Mouse (Mus musculus) intestine, embryonic 16.5 days (tissue): ENCODE data around the gene Cdh24. TPM values are rescaled to one million over a fixed set of nuclear protein-coding genes. Genes with fewer than 3 reads are reported as not detected.

Source experiments
- ATAC-seq: fragments of 200-750 bp; cut with Nextera tagmentation; 2 replicates; pipeline ENCODE4 v1.8.0; 2017; ENCODE audit warnings: moderate TSS enrichment, moderate library complexity
- H3K27ac ChIP-seq: fragments of 300-500 bp; sonication (generic); 2 replicates; pipeline ENCODE4 v1.5.1; 2014; ENCODE audit warnings: mild to moderate bottlenecking, low read length
- H3K27me3 ChIP-seq: fragments of 300-500 bp; sonication (generic); replicated peaks from 2 replicates; pipeline ENCODE4 v1.6.1; 2014; ENCODE audit warnings: low read length, control low read depth, mixed read lengths; ENCODE audit not compliant: control insufficient read depth, insufficient read depth
- H3K36me3 ChIP-seq: fragments of 300-500 bp; sonication (generic); 2 replicates; pipeline ENCODE4 v1.6.1; 2014; ENCODE audit warnings: low read length, control low read depth; ENCODE audit not compliant: control insufficient read depth, insufficient read depth
- H3K4me1 ChIP-seq: fragments of 300-500 bp; sonication (generic); 2 replicates; pipeline ENCODE4 v1.6.1; 2014; ENCODE audit warnings: low read length, control low read depth, mixed read lengths; ENCODE audit not compliant: control insufficient read depth, insufficient read depth
- H3K4me2 ChIP-seq: fragments of 300-500 bp; sonication (generic); 2 replicates; pipeline ENCODE4 v1.6.1; 2014; ENCODE audit warnings: low read depth, low read length, control low read depth
- H3K4me3 ChIP-seq: fragments of 300-500 bp; sonication (generic); 2 replicates; pipeline ENCODE4 v1.5.1; 2014; ENCODE audit warnings: mild to moderate bottlenecking, low read length
- H3K9ac ChIP-seq: fragments of 300-500 bp; sonication (generic); 2 replicates; pipeline ENCODE4 v1.6.1; 2014; ENCODE audit warnings: low read depth, low read length
- H3K9me3 ChIP-seq: fragments of 300-500 bp; sonication (generic); 2 replicates; pipeline ENCODE4 v1.6.1; 2016; ENCODE audit warnings: low read length, control low read depth; ENCODE audit not compliant: control insufficient read depth
- WGBS: fragments of 180-500 bp; shearing (Covaris S2); extraction: QIAGEN DNeasy Blood & Tissue Kit; methylation state at CpG from one replicate; pipeline ENCODE4 v1.1.7; 2014; 5-methylcytosine and 5-hydroxymethylcytosine counted together
- polyA plus RNA-seq: library from polyadenylated mRNA; unstranded; fragments of >200 nt; fragmentation: Nextera tagmentation; extraction: Ambion mirVana; gene quantifications from 2 replicates; pipeline ENCODE4 v1.2.1, GENCODE M21; 2015

Gene Cdh24
- polyA plus RNA-seq, 1 experiment from 2014 or later: 1.7 TPM

DNA sequence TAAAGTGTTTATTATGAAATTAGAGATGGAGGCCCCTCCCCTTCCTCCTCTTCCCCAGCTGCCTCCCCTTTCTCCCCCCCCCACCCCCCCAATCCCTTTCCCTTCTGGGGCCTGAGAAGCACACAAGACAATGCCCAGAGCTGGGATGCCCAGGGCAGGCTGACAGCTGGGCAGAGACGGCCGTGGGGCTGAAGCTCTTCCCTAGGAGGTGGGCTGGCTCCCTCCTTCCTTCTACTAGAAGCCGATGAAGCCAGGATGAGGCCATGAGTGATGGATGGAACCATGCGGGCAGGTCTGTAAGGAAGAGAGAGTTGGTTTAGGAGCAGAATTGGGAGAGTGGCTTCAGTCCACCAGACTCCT is 9.9 kb downstream of the Cdh24 start:
- Histone ChIP-seq H3K27me3 (no peaks in the 10 kb centered on the region), H3K4me3 (no peak overlapping the region), H3K27ac (no peak overlapping the region), H3K4me2 (no peak overlapping the region), H3K36me3 (0 out of 2 replicates have a peak, but pooled peaks cover 3% of the 10 kb centered on the region), H3K9me3 (no peaks in the 10 kb centered on the region), H3K9ac (no peak overlapping the region), H3K4me1 (no peaks in the 10 kb centered on the region)
- WGBS: 62% methylated on average over 4 of the region's 4 CpGs
- ATAC-seq: no peak

DNA sequence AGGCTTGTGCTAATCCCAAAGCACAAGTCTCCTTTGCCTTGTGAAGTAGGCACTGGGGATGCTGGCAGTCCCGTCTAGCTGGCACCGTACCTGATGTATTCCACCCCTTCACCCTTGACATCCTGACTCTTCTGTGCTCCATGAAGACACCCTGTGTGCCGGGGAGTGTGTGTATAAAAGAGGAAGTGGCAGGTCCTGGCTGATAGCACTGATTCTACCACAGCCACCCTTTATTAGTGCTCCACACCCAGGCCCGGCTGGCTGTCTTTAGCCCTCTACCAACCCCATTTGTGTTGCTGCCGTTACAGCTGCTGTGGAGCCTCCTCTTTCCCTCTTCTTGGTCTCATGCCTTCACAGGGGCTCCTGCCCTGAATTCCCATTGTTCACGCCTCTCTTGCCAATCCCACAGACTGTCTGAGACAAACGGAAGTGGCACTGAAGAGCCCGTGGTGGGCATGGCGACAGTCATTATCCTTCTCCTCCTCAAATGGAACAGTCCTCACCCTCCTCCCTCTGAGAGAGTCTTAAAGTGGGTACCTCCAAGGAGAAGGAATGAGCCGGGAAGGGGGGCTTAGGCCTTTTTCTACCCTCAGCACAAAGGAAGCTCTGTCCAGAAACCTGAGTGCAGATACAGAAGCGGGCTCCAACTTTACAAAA is 10.5 kb downstream of the Cdh24 start:
- H3K4me3 ChIP-seq: no peak overlapping the region
- no peak overlapping the region for H3K27ac ChIP-seq
- H3K9me3 ChIP-seq: no peaks in the 10 kb centered on the region
- no peak overlapping the region for H3K4me2 ChIP-seq
- WGBS: 80% methylated on average over 11 of the region's 11 CpGs
- H3K27me3 ChIP-seq: no peaks in the 10 kb centered on the region
- 0 out of 2 replicates have a peak, but pooled peaks cover 3% of the 10 kb centered on the region for H3K36me3 ChIP-seq
- no peak overlapping the region; the same call in 1 of the 2 replicates for H3K9ac ChIP-seq
- ATAC-seq: no peak
- H3K4me1 ChIP-seq: no peaks in the 10 kb centered on the region

DNA sequence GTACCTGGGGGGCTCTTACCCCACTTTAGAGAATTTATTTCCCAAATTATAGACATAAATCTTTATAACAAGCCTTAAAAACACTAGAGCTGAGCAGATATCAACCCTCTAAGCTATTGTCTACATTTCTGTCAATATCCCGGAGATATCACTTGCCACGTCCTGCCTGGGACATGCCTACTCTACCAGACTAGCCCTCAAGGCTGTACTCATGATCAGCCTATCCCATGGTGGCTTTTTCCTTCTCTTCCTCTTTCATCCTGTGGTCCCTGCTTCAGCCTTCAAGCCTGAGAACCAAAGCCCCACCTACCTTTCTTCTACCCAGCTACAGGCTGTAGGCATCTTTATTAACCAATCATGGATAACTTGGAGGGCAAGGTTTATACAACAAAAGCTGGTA is 11.4 kb downstream of the Cdh24 start:
- no peak overlapping the region for H3K4me3 ChIP-seq
- H3K27me3 ChIP-seq: no peaks in the 10 kb centered on the region
- no peak overlapping the region for H3K9ac ChIP-seq
- 0 out of 2 replicates have a peak, but pooled peaks cover 3% of the 10 kb centered on the region for H3K36me3 ChIP-seq
- H3K4me2 ChIP-seq: no peak overlapping the region
- no peak for ATAC-seq
- H3K4me1 ChIP-seq: no peaks in the 10 kb centered on the region
- no peaks in the 10 kb centered on the region for H3K9me3 ChIP-seq
- no peak overlapping the region for H3K27ac ChIP-seq
- WGBS: 89% methylated on average over 2 of the region's 2 CpGs

DNA sequence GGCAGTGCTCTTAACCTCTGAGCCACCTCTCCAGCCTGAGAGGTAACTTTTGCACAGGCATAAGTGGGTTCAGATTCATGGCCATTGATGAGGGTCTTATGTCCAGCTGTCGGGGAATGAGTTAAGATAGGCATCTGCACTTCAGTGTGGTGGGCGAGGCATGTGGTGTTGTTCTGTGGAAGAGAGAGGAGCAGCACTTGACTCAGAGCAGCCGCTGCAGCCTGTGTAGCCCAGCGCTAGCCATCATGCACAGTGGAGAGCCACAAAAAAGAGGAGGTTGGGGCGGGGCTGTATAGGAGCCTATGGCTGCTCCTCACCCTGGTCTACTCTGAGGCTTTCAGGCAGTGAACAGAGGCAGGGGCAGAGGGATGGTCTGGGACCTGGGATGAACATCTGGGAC is 13.1 kb downstream of the Cdh24 start:
- H3K9ac ChIP-seq: no peak overlapping the region
- no peak overlapping the region for H3K4me3 ChIP-seq
- ATAC-seq: no peak
- no peak overlapping the region for H3K27ac ChIP-seq
- H3K36me3 ChIP-seq: 0 out of 2 replicates have a peak, but pooled peaks cover 3% of the 10 kb centered on the region
- no peaks in the 10 kb centered on the region for H3K9me3 ChIP-seq
- H3K4me1 ChIP-seq: no peaks in the 10 kb centered on the region
- 60% methylated on average over 5 of the region's 5 CpGs for whole genome bisulfite sequencing
- H3K27me3 ChIP-seq: no peaks in the 10 kb centered on the region
- no peak overlapping the region for H3K4me2 ChIP-seq

DNA sequence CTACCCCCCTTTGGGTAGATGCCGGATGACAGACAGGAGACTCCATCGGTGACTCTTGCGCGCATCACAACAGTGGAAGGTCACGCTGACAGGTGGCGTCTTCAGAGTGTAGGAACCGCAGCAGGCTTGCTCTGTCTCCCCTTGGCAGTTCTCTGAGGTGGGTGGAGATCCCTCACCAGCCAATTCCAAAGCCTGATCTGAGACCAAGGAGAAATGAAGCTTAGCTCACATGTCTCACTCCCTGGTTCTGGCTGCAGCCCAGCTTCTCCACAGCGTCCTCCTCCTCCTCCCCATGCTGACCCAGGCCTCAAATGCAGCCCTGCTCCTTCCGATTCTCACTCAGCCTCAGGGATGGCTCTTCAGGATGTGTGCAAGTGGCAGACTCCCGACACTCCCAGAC is 16.2 kb downstream of the Cdh24 start:
- H3K27ac ChIP-seq: no peak overlapping the region
- H3K27me3 ChIP-seq: no peaks in the 10 kb centered on the region
- H3K9ac ChIP-seq: no peak overlapping the region
- no peak for ATAC-seq
- no peak overlapping the region for H3K4me3 ChIP-seq
- H3K36me3 ChIP-seq: no peaks in the 10 kb centered on the region
- H3K4me2 ChIP-seq: no peak overlapping the region
- H3K4me1 ChIP-seq: no peaks in the 10 kb centered on the region
- WGBS: 69% methylated on average over 10 of the region's 10 CpGs
- no peaks in the 10 kb centered on the region for H3K9me3 ChIP-seq

DNA sequence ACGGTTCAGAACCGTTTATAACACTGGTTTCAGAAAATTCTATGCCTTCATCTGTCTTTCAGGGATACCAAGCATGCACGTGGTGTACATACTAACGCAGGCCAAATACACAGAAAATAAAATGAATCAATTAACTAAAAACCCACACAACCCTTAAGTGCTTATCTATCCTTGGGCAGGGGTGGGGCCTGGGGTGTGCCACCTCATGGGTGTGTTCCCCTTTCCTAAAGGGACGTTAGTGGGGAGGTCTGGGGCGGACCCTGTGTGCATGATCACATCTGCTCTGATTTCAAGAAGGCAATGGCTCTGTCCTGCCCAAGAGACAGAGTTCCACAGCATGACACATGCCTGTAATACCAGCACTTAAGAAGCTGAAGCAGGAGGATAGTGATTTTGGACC is 17.8 kb downstream of the Cdh24 start:
- no peaks in the 10 kb centered on the region for H3K36me3 ChIP-seq
- H3K27me3 ChIP-seq: no peaks in the 10 kb centered on the region
- no peaks in the 10 kb centered on the region for H3K4me1 ChIP-seq
- H3K9me3 ChIP-seq: no peaks in the 10 kb centered on the region
- ATAC-seq: no peak
- WGBS: 81% methylated on average over 6 of the region's 6 CpGs
- H3K27ac ChIP-seq: no peak overlapping the region
- no peak overlapping the region for H3K4me2 ChIP-seq
- H3K4me3 ChIP-seq: no peak overlapping the region
- H3K9ac ChIP-seq: no peak overlapping the region

DNA sequence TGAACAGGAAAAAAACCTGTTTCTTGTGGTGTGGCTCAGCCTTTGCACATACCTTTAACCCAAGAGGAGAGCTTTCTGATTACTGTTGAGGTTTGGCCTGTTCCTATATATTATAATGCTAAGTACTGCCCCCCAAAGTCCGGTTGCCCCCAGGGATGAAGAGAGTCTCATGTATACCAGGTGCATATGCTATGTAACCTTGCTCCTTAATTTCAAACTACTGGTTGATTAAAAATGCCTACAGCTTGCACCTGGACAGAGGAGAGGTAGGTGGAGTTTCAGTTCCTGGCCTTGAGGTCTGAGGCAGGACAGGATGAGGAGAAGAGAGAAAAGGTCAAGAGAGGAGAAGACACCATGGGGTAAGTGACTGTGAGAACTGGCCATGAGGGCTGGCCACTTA is 20.0 kb downstream of the Cdh24 start, which contains the start of gene Psmb11:
Psmb11 (plus strand) TSS at position 301 of the 400 bp plus-strand sequence.
- H3K9me3 ChIP-seq: no peaks in the 10 kb centered on the region
- no peak within 1 kb of the TSS for H3K4me2 ChIP-seq
- H3K27me3 ChIP-seq: no peaks in the 10 kb centered on the region
- no peak for ATAC-seq
- no peak within 1 kb of the TSS for H3K27ac ChIP-seq
- no peak within 1 kb of the TSS for H3K9ac ChIP-seq
- H3K4me1 ChIP-seq: peaks cover 5% of the 10 kb centered on the region; the same call in 1 of the 2 replicates
- H3K4me3 ChIP-seq: no peak within 1 kb of the TSS
- WGBS: 97% methylated on average over 1 of the region's 1 CpGs
- H3K36me3 ChIP-seq: no peaks in the 10 kb centered on the region

DNA sequence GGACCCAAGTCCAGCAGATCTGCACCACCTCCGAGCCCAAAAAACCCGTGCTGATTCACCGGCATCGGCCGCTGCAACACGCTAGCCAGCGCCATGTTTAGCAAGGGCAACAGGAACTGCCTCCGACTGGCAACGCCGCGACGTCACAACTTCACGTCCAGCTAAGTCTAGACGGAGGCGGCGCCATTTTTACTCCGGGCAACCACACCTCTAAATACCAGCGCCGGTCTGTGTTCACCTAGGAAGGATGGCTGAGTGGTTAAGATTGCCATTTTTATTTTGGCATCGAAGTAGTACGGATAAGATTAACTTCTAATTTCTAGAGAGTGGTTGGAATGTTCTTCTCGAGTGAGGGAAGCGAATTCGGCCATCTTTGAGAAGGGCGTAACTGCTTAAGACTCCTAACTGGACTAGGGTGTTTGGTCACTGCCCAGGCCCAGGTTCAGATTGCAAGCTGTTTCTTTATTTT is 23.2 kb downstream of the Cdh24 start, which contains the start of gene Psmb5:
Psmb5 (minus strand) TSS at position 126 of the 469 bp plus-strand sequence.
- Histone ChIP-seq H3K4me3 (peak within 1 kb of the TSS; percentile 91), H3K27me3 (no peaks in the 10 kb centered on the region), H3K36me3 (peaks cover 5% of the 10 kb centered on the region; the same call in 1 of the 2 replicates), H3K4me2 (peak within 1 kb of the TSS; percentile 80), H3K9me3 (no peaks in the 10 kb centered on the region), H3K9ac (peak within 1 kb of the TSS; percentile 93), H3K27ac (peak within 1 kb of the TSS; percentile 76), H3K4me1 (peaks cover 5% of the 10 kb centered on the region; the same call in 1 of the 2 replicates)
- peak; percentile 92 for ATAC-seq
- under 1% methylated on average over 25 of the region's 25 CpGs for WGBS

DNA sequence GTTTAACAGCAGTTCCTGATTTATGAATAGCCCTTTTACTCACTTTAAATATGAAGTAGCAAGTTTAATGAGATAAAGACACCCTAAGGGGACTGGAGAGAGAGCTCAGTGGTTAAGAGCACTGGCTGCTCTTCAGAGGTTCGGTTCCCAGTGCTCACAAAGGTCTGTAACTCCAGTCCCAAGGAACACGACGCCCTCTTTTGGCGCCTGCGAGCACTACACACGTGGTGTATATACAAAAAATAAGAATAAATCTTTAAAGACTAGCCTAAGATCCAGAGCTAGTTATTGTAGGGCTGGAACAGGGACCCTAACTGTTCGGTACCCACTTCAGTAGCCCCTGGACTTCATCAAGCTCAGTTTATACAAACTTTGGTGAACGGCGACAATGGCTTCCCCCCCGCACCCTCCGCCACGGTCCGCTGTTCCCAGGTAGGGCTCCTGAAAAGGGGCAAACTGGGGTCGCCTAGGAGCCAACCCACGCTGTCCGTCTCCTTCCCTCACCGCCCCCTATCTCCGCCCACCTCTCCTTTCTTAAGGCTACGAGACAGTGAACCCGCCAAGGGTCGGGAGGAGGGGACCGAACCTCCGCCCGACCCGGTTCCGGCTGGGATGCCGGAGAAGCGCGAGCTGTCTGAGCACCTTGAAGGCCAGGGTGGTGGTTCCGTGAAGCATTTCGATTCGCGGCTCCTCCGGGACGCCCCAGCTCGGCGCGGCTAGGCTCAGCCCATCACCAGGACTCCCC is 23.8 kb downstream of the Cdh24 start:
- H3K9me3 ChIP-seq: no peaks in the 10 kb centered on the region
- peak overlapping the region; percentile 80 for H3K4me2 ChIP-seq
- H3K36me3 ChIP-seq: peaks cover 5% of the 10 kb centered on the region; the same call in 1 of the 2 replicates
- no peaks in the 10 kb centered on the region for H3K27me3 ChIP-seq
- WGBS: 2% methylated on average over 38 of the region's 38 CpGs
- H3K4me1 ChIP-seq: peaks cover 5% of the 10 kb centered on the region; the same call in 1 of the 2 replicates
- H3K9ac ChIP-seq: peak overlapping the region; percentile 93
- H3K27ac ChIP-seq: peak overlapping the region; percentile 76
- ATAC-seq: peak; percentile 60
- H3K4me3 ChIP-seq: peak overlapping the region; percentile 91
